Mouse (Mus musculus) monocyte, adult 2 months (primary cell): ENCODE measurements around the gene Clasrp.

ENCODE experiments used
- DNase-seq, 2 experiments: peaks; one replicate each; pipeline ENCODE4 v3.0.0; 2022; ENCODE audit warnings: low spot score in 2 of 2, low read depth in 1 of 2

Clasrp gene

GRCm38 (mm10) chr7:19534676-19535075, 69.6 kb downstream of the Clasrp start:
- no peak for DNase-seq

GRCm38 (mm10) chr7:19532240-19532639, 72.0 kb downstream of the Clasrp start:
- DNase-seq, result no peak

DNA sequence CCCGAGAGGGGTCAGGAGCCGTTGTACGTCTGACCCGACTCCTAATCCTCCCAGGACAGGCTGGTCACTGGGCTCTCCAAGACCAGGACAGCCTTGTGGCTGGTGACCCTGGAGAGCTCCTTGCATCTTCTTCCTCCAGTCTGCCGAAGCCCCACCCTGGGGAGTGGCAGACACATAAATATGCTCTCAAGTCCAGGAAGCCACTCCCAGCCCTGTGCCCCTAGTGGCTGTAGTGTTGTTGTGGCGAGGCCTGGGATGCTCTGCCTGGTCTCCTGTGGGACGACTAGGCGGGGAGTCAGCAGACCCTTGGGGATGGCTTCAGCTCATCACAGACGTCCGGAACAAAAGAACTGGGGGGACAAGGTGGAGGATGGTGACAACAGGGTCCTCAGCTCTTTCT, 73.2 kb downstream of the Clasrp start:
- DNase-seq, result no peak
